Mouse (Mus musculus) midbrain, postnatal 0 days (tissue): ENCODE data around the gene Trappc12. TPM values are rescaled to one million over a fixed set of nuclear protein-coding genes. Genes with fewer than 3 reads are reported as not detected.

Source experiments
- ATAC-seq: fragments of 200-750 bp; cut with Nextera tagmentation; 2 replicates; pipeline ENCODE4 v1.8.0; 2017; ENCODE audit warnings: moderate number of reproducible peaks, mild to moderate bottlenecking, moderate TSS enrichment, moderate library complexity; ENCODE audit not compliant: low FRiP score
- DNase-seq: peaks from one replicate; pipeline ENCODE4 v3.0.0-alpha.2; 2015; ENCODE audit warnings: low spot score
- H3K27ac ChIP-seq: fragments of 300-500 bp; sonication (generic); 2 replicates; pipeline ENCODE4 v1.5.1; 2014; ENCODE audit warnings: low read depth, mild to moderate bottlenecking, low read length, mixed read lengths
- H3K27me3 ChIP-seq: fragments of 300-500 bp; sonication (generic); 2 replicates; pipeline ENCODE4 v1.6.1; 2014; ENCODE audit warnings: low read length, control low read depth, mixed read lengths; ENCODE audit not compliant: insufficient read depth
- H3K36me3 ChIP-seq: fragments of 300-500 bp; sonication (generic); 2 replicates; pipeline ENCODE4 v1.6.1; 2014; ENCODE audit warnings: low read length, control low read depth, mixed read lengths; ENCODE audit not compliant: insufficient read depth
- H3K4me1 ChIP-seq: fragments of 300-500 bp; sonication (generic); 2 replicates; pipeline ENCODE4 v1.6.1; 2014; ENCODE audit warnings: mild to moderate bottlenecking, control low read depth, antibody characterized with exemption, low read length, mixed read lengths; ENCODE audit not compliant: insufficient read depth
- H3K4me2 ChIP-seq: fragments of 300-500 bp; sonication (generic); 2 replicates; pipeline ENCODE4 v1.6.1; 2014; ENCODE audit warnings: low read depth, mild to moderate bottlenecking, low read length, mixed read lengths; ENCODE audit not compliant: poor library complexity, severe bottlenecking
- H3K4me3 ChIP-seq: fragments of 300-500 bp; sonication (generic); 2 replicates; pipeline ENCODE4 v1.5.1; 2014; ENCODE audit warnings: low read depth, mild to moderate bottlenecking, low read length, moderate library complexity
- H3K9ac ChIP-seq: fragments of 300-500 bp; sonication (generic); replicated peaks from 2 replicates; pipeline ENCODE4 v1.6.1; 2014; ENCODE audit warnings: mild to moderate bottlenecking, low read length, moderate library complexity, mixed read lengths; ENCODE audit not compliant: poor library complexity, severe bottlenecking
- H3K9me3 ChIP-seq: fragments of 300-500 bp; sonication (generic); 2 replicates; pipeline ENCODE4 v1.6.1; 2016; ENCODE audit warnings: low read length, control low read depth
- CTCF ChIP-seq: IDR thresholded peaks from 2 replicates; pipeline ENCODE4 v1.5.1; 2016; ENCODE audit warnings: antibody characterized with exemption, mild to moderate bottlenecking
- WGBS: fragments of 180-500 bp; shearing (Covaris S2); extraction: QIAGEN DNeasy Blood & Tissue Kit; methylation state at CpG from one replicate; pipeline ENCODE4 v1.1.7; 2014; 5-methylcytosine and 5-hydroxymethylcytosine counted together
- polyA plus RNA-seq: library from polyadenylated mRNA; unstranded; fragments of >200 nt; fragmentation: Nextera tagmentation; extraction: Ambion mirVana; gene quantifications from 2 replicates; pipeline ENCODE4 v1.2.1, GENCODE M21; 2015
- total RNA-seq: library from RNA; depleted of rRNA; stranded (reverse); fragments of >200 nt; gene quantifications from 2 replicates; pipeline ENCODE4 v1.2.3, GENCODE M21; 2014

Trappc12 gene
- total and polyA plus RNA-seq, 2 experiments from 2014 or later: 37.9 to 53.2 TPM

DNA sequence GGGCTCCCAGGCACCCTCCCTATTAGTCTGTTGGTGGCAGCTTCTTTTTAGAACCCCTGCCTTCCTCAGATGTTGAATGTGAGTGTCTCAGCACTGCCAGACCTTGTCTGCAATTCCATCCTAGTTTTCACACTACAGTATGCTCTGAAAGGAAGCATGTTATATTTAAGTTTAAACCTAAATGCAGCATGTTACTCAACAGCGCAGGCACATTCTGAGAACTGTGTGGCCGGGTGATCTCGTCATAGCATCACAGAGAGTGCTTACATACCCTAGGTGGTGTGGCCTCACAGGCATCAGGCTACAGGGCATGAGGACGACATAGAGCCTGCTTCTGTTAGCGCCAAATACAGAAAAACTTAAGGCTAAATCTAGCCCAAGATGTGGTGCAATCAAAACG is 25.4 kb upstream of the Trappc12 start:
- peak overlapping the region; percentile 26; the same call in 1 of the 2 replicates for H3K27ac ChIP-seq
- no peak for ATAC-seq
- DNase-seq: no peak
- no peaks in the 10 kb centered on the region; the same call in 1 of the 2 replicates for H3K4me1 ChIP-seq
- TF ChIP-seq CTCF: no peak
- no peak overlapping the region for H3K4me3 ChIP-seq
- no peaks in the 10 kb centered on the region for H3K27me3 ChIP-seq
- no peak overlapping the region for H3K4me2 ChIP-seq
- WGBS: 81% methylated on average over 6 of the region's 6 CpGs
- H3K36me3 ChIP-seq: 0 out of 2 replicates have a peak, but pooled peaks cover 4% of the 10 kb centered on the region
- H3K9ac ChIP-seq: no peak overlapping the region
- H3K9me3 ChIP-seq: no peaks in the 10 kb centered on the region

DNA sequence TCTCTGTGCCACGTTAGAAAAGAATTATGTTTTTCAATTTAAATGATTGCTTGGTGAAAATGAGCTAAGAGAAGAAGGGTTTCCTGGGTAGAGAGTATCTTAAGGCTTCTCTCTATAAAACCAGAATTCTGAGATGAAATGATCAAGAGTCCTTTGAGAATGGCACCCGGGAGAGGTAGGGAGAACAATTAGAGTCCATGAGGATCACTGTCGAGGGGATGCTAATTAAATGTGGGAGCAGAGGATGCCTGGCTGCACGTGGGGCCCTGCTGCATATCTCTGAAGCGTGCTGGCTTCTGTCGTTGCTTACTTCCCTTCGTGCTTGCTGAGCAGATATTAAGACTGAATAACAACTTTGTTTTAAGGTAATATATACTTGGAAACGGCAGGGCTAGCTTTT is 24.8 kb upstream of the Trappc12 start:
- no peak for DNase-seq
- peak overlapping the region; percentile 26; the same call in 1 of the 2 replicates for H3K27ac ChIP-seq

DNA sequence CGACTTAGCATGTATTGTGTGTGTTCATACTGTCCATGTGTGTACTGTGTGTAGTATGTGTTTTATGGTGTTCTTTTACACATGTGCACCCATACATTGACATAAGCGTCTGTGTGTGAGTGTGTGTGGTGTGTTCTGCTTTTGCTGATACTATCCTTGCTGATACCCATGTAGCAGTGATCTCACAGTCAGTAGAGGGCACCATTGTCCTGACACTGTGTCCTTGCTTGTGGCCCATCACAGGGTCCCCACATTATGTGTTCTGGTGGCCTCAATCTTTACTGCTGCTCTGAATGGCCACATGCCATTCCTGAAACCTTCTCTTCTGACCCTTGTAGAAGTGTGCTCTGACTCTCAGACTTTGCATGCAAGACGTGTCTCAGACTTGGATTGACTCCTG is 23.5 kb upstream of the Trappc12 start:
- H3K36me3 ChIP-seq: peaks cover 12% of the 10 kb centered on the region; the same call in 1 of the 2 replicates
- peak; percentile 54 for DNase-seq

More for the DNA sequence above, 24.8 kb upstream of the Trappc12 start:
- Histone ChIP-seq H3K27me3 (no peaks in the 10 kb centered on the region), H3K4me3 (no peak overlapping the region), H3K9me3 (no peaks in the 10 kb centered on the region), H3K36me3 (peaks cover 7% of the 10 kb centered on the region; the same call in 1 of the 2 replicates), H3K9ac (no peak overlapping the region), H3K4me2 (no peak overlapping the region), H3K4me1 (no peaks in the 10 kb centered on the region; the same call in 1 of the 2 replicates)
- 20% methylated on average over 8 of the region's 8 CpGs for WGBS
- TF ChIP-seq CTCF: no peak
- ATAC-seq: no peak

DNA sequence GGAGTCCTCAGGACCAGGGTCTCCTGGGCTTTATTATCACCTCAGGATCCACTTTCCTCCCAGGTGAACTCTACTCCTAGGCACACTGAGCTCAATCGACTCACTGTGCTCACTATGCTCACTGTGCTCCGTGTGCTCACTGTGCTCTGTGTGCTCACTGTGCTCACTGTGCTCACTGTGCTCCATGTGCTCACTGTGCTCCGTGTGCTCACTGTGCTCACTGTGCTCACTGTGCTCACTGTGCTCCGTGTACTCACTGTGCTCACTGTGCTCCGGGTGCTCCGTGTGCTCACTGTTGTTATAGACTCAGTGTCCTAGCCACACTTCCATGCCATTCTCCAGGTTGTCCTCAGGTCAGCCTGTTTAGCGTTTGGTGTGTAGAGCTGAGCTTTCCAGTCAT is 19.7 kb upstream of the Trappc12 start:
- H3K4me1 ChIP-seq: no peaks in the 10 kb centered on the region; the same call in 1 of the 2 replicates
- H3K27me3 ChIP-seq: no peaks in the 10 kb centered on the region
- no peak overlapping the region for H3K4me2 ChIP-seq
- H3K9ac ChIP-seq: no peak overlapping the region
- TF ChIP-seq CTCF: no peak
- no peaks in the 10 kb centered on the region for H3K9me3 ChIP-seq
- ATAC-seq (no peak), DNase-seq (no peak)
- WGBS: 94% methylated on average over 7 of the region's 7 CpGs
- no peak overlapping the region for H3K27ac ChIP-seq
- no peak overlapping the region for H3K4me3 ChIP-seq
- H3K36me3 ChIP-seq: peaks cover 23% of the 10 kb centered on the region

More for the DNA sequence above, 23.5 kb upstream of the Trappc12 start:
- Histone ChIP-seq H3K27ac (no peak overlapping the region), H3K9me3 (no peaks in the 10 kb centered on the region), H3K4me1 (no peaks in the 10 kb centered on the region; the same call in 1 of the 2 replicates), H3K4me2 (no peak overlapping the region), H3K27me3 (no peaks in the 10 kb centered on the region), H3K9ac (no peak overlapping the region), H3K4me3 (no peak overlapping the region)
- no peak for ATAC-seq
- WGBS: 82% methylated on average over 3 of the region's 3 CpGs
- peak; percentile 71 for TF ChIP-seq CTCF

DNA sequence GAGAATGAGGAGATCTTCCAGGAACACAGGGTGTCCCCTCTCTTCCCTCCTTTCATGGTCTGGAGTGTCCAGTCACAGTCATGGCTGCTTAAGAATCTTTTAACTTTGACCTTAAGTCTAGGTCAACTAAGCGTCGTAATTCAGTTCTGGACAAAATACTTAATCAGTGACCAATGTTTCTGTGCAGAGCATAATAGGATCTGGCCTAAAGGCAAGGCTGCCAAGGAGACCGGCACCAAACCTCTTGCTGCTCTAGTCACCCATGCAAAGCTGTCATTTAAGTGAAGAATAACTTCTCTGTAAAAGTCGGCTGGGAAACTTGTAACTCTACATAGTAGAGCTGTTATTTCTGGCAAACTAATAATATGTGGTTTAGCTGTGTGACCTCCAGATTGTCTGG is 5.7 kb upstream of the Trappc12 start:
- no peak for DNase-seq
- H3K9ac ChIP-seq: no peak overlapping the region
- ATAC-seq: no peak
- H3K9me3 ChIP-seq: no peaks in the 10 kb centered on the region
- H3K4me3 ChIP-seq: no peak overlapping the region
- peaks cover 8% of the 10 kb centered on the region; the same call in 1 of the 2 replicates for H3K4me1 ChIP-seq
- no peak for TF ChIP-seq CTCF
- 88% methylated on average over 4 of the region's 4 CpGs for WGBS
- H3K27ac ChIP-seq: no peak overlapping the region
- no peak overlapping the region for H3K4me2 ChIP-seq
- 0 out of 2 replicates have a peak, but pooled peaks cover 4% of the 10 kb centered on the region for H3K36me3 ChIP-seq
- no peaks in the 10 kb centered on the region for H3K27me3 ChIP-seq

DNA sequence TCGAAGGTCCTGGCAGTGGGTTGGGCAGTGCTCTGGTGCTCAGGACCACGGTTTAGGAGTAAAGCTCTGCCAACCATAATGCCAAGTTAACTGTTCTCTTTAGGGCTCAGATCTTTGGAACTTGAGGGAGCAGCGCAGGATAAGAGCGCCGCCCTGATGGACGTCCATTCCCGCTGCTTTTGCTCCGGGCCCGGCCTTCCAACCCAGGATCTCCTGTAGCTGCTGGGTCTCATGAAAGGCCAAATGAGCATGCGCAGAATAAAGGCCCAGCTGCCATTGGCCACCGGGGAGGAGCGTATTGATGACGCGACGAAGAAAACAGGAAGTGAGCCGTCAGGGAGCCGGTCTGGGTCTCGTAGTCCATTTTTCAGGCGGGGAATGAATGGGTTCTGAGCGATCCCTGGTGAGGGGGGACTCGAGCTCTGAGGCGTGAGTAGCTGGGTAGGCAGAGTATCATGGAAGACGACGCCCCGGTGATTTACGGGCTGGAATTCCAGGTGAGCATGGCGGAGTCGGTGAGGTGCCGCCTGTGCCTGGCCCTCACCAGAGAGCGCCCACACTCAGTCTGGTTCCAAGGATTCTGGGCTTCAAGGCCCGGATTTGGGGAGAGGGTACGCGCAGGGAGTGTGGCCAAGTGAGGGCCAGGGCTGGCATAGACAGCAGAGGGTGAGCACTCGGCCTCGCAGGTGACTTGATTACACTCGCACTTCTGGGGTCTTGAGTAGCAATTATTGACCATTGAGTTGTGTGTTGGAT is 1.4 kb upstream of the Trappc12 start, which contains the start of gene Eipr1:
TSS of gene Eipr1 (plus strand) at position 296 of the 756 bp plus-strand sequence.
- peak within 1 kb of the TSS; percentile 65 for H3K9ac ChIP-seq
- peak within 1 kb of the TSS; percentile 68 for H3K27ac ChIP-seq
- no peaks in the 10 kb centered on the region for H3K9me3 ChIP-seq
- H3K36me3 ChIP-seq: peaks cover 7% of the 10 kb centered on the region
- DNase-seq: peak; percentile 97
- WGBS: 6% methylated on average over 36 of the region's 36 CpGs
- no peaks in the 10 kb centered on the region for H3K27me3 ChIP-seq
- TF ChIP-seq CTCF: peak; percentile 50
- ATAC-seq: peak; percentile 84
- peak within 1 kb of the TSS; percentile 66 for H3K4me3 ChIP-seq
- H3K4me1 ChIP-seq: peaks cover 12% of the 10 kb centered on the region; the same call in 1 of the 2 replicates
- peak within 1 kb of the TSS; percentile 92 for H3K4me2 ChIP-seq
